Mouse (Mus musculus) erythroblast, embryonic 14.5 days (primary cell): ENCODE measurements around the gene Usp40.

ENCODE experiments used
- GATA1 ChIP-seq: IDR thresholded peaks from 2 replicates; pipeline ENCODE4 v1.6.1; 2012; ENCODE audit warnings: low read length, inconsistent platforms, mixed read lengths
- TAL1 ChIP-seq: IDR thresholded peaks from 3 replicates; pipeline ENCODE4 v1.6.1; 2012; ENCODE audit warnings: low read length, inconsistent platforms, mixed read lengths

- peak; percentile 52 for TF ChIP-seq GATA1
- TF ChIP-seq TAL1, result no peak
Measured at GRCm38 (mm10) chr1:87902186-87902585, 106.2 kb downstream of the Usp40 start.
